Mouse (Mus musculus) embryonic facial prominence, embryonic 13.5 days (tissue): Measurements from ENCODE around the gene Nr0b2. TPM values are rescaled to one million over a fixed set of nuclear protein-coding genes. Genes with fewer than 3 reads are reported as not detected.
"Not testable (repeated sequence)": the region's sequence is repeated elsewhere in the genome, so short reads cannot be mapped to it uniquely, and the experiment has no call there.

Experiments used
- ATAC-seq: fragments of 200-750 bp; cut with Nextera tagmentation; 2 replicates; pipeline ENCODE4 v1.8.0; 2017; ENCODE audit warnings: low read depth; ENCODE audit not compliant: insufficient number of reproducible peaks, insufficient read depth, low FRiP score, low TSS enrichment
- H3K27ac ChIP-seq: fragments of 300-500 bp; sonication (generic); 2 replicates; pipeline ENCODE4 v1.5.1; 2015; ENCODE audit warnings: moderate library complexity, mild to moderate bottlenecking, inconsistent platforms
- H3K27me3 ChIP-seq: fragments of 300-500 bp; sonication (generic); 2 replicates; pipeline ENCODE4 v1.6.1; 2015; ENCODE audit warnings: mild to moderate bottlenecking, inconsistent platforms
- H3K36me3 ChIP-seq: fragments of 300-500 bp; sonication (generic); 2 replicates; pipeline ENCODE4 v1.6.1; 2015; ENCODE audit warnings: mild to moderate bottlenecking, inconsistent platforms
- H3K4me1 ChIP-seq: fragments of 300-500 bp; sonication (generic); 2 replicates; pipeline ENCODE4 v1.6.1; 2015; ENCODE audit warnings: inconsistent platforms
- H3K4me2 ChIP-seq: fragments of 300-500 bp; sonication (generic); 2 replicates; pipeline ENCODE4 v1.6.1; 2015; ENCODE audit warnings: moderate library complexity, mild to moderate bottlenecking, inconsistent platforms
- H3K4me3 ChIP-seq: fragments of 300-500 bp; sonication (generic); 2 replicates; pipeline ENCODE4 v1.5.1; 2015; ENCODE audit warnings: mild to moderate bottlenecking, inconsistent platforms
- H3K9ac ChIP-seq: fragments of 300-500 bp; sonication (generic); 2 replicates; pipeline ENCODE4 v1.6.1; 2015; ENCODE audit warnings: mild to moderate bottlenecking, inconsistent platforms
- H3K9me3 ChIP-seq: fragments of 300-500 bp; sonication (generic); 2 replicates; pipeline ENCODE4 v1.6.1; 2016; ENCODE audit warnings: inconsistent platforms
- WGBS: fragments of 180-500 bp; shearing (Covaris S2); methylation state at CpG from one replicate; pipeline ENCODE4 v1.1.7; 2015; ENCODE audit warnings: mixed read lengths; 5-methylcytosine and 5-hydroxymethylcytosine counted together
- polyA plus RNA-seq: library from polyadenylated mRNA; unstranded; fragments of >200 nt; fragmentation: Nextera tagmentation; extraction: Ambion mirVana; gene quantifications from 2 replicates; pipeline ENCODE4 v1.2.1, GENCODE M21; 2015

Gene Nr0b2
- not detected in 2 replicates for polyA plus RNA-seq

GRCm38 (mm10) chr4:133552768-133553447 is at the start of gene Nr0b2:
TSS of gene Nr0b2 (plus strand) at chr4:133553376.
- Histone ChIP-seq H3K9ac (no peak within 1 kb of the TSS), H3K9me3 (no peaks in the 10 kb centered on the region), H3K36me3 (no peaks in the 10 kb centered on the region), H3K4me3 (no peak within 1 kb of the TSS), H3K4me2 (no peak within 1 kb of the TSS), H3K4me1 (no peaks in the 10 kb centered on the region), H3K27me3 (peaks cover 11% of the 10 kb centered on the region), H3K27ac (no peak within 1 kb of the TSS)
- 71% methylated on average over 10 of the region's 10 CpGs for WGBS
- ATAC-seq, result no peak

- 41% methylated on average over 5 of the region's 5 CpGs for WGBS
- H3K36me3 ChIP-seq, result no peaks in the 10 kb centered on the region
- H3K4me2 ChIP-seq, result no peak overlapping the region
- 0 out of 2 replicates have a peak, but pooled peaks cover 3% of the 10 kb centered on the region for H3K4me1 ChIP-seq
- H3K27ac ChIP-seq, result no peak overlapping the region
- H3K27me3 ChIP-seq, result peaks cover 67% of the 10 kb centered on the region
- H3K4me3 ChIP-seq, result no peak overlapping the region
- no peak overlapping the region for H3K9ac ChIP-seq
- no peaks in the 10 kb centered on the region for H3K9me3 ChIP-seq
- ATAC-seq, result no peak
Observed at GRCm38 (mm10) chr4:133504300-133504699, 48.9 kb upstream of the Nr0b2 start.

GRCm38 (mm10) chr4:133504755-133505485 is 48.3 kb upstream of the Nr0b2 start:
- Histone ChIP-seq H3K9me3 (no peaks in the 10 kb centered on the region), H3K27ac (no peak overlapping the region), H3K4me3 (no peak overlapping the region), H3K4me1 (0 out of 2 replicates have a peak, but pooled peaks cover 3% of the 10 kb centered on the region), H3K4me2 (no peak overlapping the region), H3K36me3 (no peaks in the 10 kb centered on the region), H3K9ac (no peak overlapping the region), H3K27me3 (peaks cover 61% of the 10 kb centered on the region)
- no peak for ATAC-seq
- 58% methylated on average over 9 of the region's 9 CpGs for WGBS

GRCm38 (mm10) chr4:133506573-133506972 is 46.6 kb upstream of the Nr0b2 start:
- 80% methylated on average over 5 of the region's 5 CpGs for WGBS
- no peak overlapping the region for H3K27ac ChIP-seq
- no peak for ATAC-seq

GRCm38 (mm10) chr4:133508990-133509389 is 44.2 kb upstream of the Nr0b2 start:
- H3K4me3 ChIP-seq, result no peak overlapping the region
- 0 out of 2 replicates have a peak, but pooled peaks cover 3% of the 10 kb centered on the region for H3K4me1 ChIP-seq
- peaks cover 24% of the 10 kb centered on the region for H3K27me3 ChIP-seq
- ATAC-seq, result no peak
- H3K4me2 ChIP-seq, result no peak overlapping the region
- no peaks in the 10 kb centered on the region for H3K36me3 ChIP-seq
- H3K9ac ChIP-seq, result no peak overlapping the region
- 70% methylated on average over 7 of the region's 7 CpGs for WGBS
- no peaks in the 10 kb centered on the region for H3K9me3 ChIP-seq
- no peak overlapping the region for H3K27ac ChIP-seq

More at GRCm38 (mm10) chr4:133506573-133506972, 46.6 kb upstream of the Nr0b2 start:
- no peak overlapping the region for H3K4me2 ChIP-seq
- H3K27me3 ChIP-seq, result peaks cover 44% of the 10 kb centered on the region
- 0 out of 2 replicates have a peak, but pooled peaks cover 3% of the 10 kb centered on the region for H3K4me1 ChIP-seq
- no peaks in the 10 kb centered on the region for H3K36me3 ChIP-seq
- H3K4me3 ChIP-seq, result no peak overlapping the region
- H3K9ac ChIP-seq, result no peak overlapping the region
- no peaks in the 10 kb centered on the region for H3K9me3 ChIP-seq

GRCm38 (mm10) chr4:133511050-133511449 is 42.1 kb upstream of the Nr0b2 start:
- no peak for ATAC-seq
- no peak overlapping the region for H3K27ac ChIP-seq
- H3K4me1 ChIP-seq, result no peaks in the 10 kb centered on the region
- peaks cover 10% of the 10 kb centered on the region for H3K27me3 ChIP-seq
- no peaks in the 10 kb centered on the region for H3K36me3 ChIP-seq
- no peak overlapping the region for H3K4me3 ChIP-seq
- no peak overlapping the region for H3K4me2 ChIP-seq
- no peaks in the 10 kb centered on the region for H3K9me3 ChIP-seq
- no peak overlapping the region for H3K9ac ChIP-seq
- 76% methylated on average over 5 of the region's 5 CpGs for WGBS

GRCm38 (mm10) chr4:133512511-133512910 is 40.7 kb upstream of the Nr0b2 start:
- not testable (repeated sequence) for H3K4me2 ChIP-seq, H3K27ac ChIP-seq, H3K9me3 ChIP-seq, H3K4me1 ChIP-seq, ATAC-seq, H3K4me3 ChIP-seq, H3K36me3 ChIP-seq, H3K9ac ChIP-seq
- peaks cover 15% of the 10 kb centered on the region for H3K27me3 ChIP-seq
- WGBS, result 39% methylated on average over 5 of the region's 5 CpGs

- ATAC-seq, result no peak
- Histone ChIP-seq H3K27ac (no peak overlapping the region), H3K4me3 (no peak overlapping the region), H3K4me1 (no peaks in the 10 kb centered on the region), H3K9ac (no peak overlapping the region), H3K9me3 (no peaks in the 10 kb centered on the region), H3K36me3 (no peaks in the 10 kb centered on the region), H3K27me3 (peaks cover 20% of the 10 kb centered on the region), H3K4me2 (no peak overlapping the region)
- 12% methylated on average over 8 of the region's 8 CpGs for WGBS
Observed at GRCm38 (mm10) chr4:133512972-133513371, 40.2 kb upstream of the Nr0b2 start.

- Histone ChIP-seq H3K27me3 (peaks cover 52% of the 10 kb centered on the region), H3K4me1 (peaks cover 9% of the 10 kb centered on the region; the same call in 1 of the 2 replicates), H3K4me3 (peak within 1 kb of the TSS; percentile 52), H3K9ac (peak within 1 kb of the TSS; percentile 71), H3K27ac (no peak within 1 kb of the TSS), H3K9me3 (no peaks in the 10 kb centered on the region), H3K36me3 (no peaks in the 10 kb centered on the region), H3K4me2 (peak within 1 kb of the TSS; percentile 58)
- peak; percentile 70 for ATAC-seq
- WGBS, result 4% methylated on average over 67 of the region's 69 CpGs
Observed at GRCm38 (mm10) chr4:133518601-133519368, 34.4 kb upstream of the Nr0b2 start, which contains the start of gene Kdf1. TSS of gene Kdf1 (plus strand) at chr4:133518963.

- H3K27me3 ChIP-seq, result peaks cover 52% of the 10 kb centered on the region
- H3K9ac ChIP-seq, result peak overlapping the region; percentile 71
- H3K4me1 ChIP-seq, result peaks cover 9% of the 10 kb centered on the region; the same call in 1 of the 2 replicates
- no peaks in the 10 kb centered on the region for H3K36me3 ChIP-seq
- H3K4me3 ChIP-seq, result peak overlapping the region; percentile 52
- no peak for ATAC-seq
- H3K27ac ChIP-seq, result no peak overlapping the region
- WGBS, result 7% methylated on average over 25 of the region's 25 CpGs
- peak overlapping the region; percentile 58 for H3K4me2 ChIP-seq
- no peaks in the 10 kb centered on the region for H3K9me3 ChIP-seq
Observed at GRCm38 (mm10) chr4:133519369-133519665, 33.9 kb upstream of the Nr0b2 start.

- H3K9me3 ChIP-seq, result no peaks in the 10 kb centered on the region
- peaks cover 50% of the 10 kb centered on the region for H3K27me3 ChIP-seq
- no peak overlapping the region for H3K27ac ChIP-seq
- H3K4me3 ChIP-seq, result no peak overlapping the region
- no peak overlapping the region for H3K4me2 ChIP-seq
- H3K9ac ChIP-seq, result no peak overlapping the region
- H3K4me1 ChIP-seq, result peaks cover 9% of the 10 kb centered on the region; the same call in 1 of the 2 replicates
- ATAC-seq, result no peak
- H3K36me3 ChIP-seq, result peaks cover 3% of the 10 kb centered on the region; the same call in 1 of the 2 replicates
- WGBS, result 75% methylated on average over 2 of the region's 2 CpGs
Observed at GRCm38 (mm10) chr4:133521502-133521901, 31.7 kb upstream of the Nr0b2 start.
